Mouse (Mus musculus) Muller cell, postnatal 12 days (primary cell): ENCODE data around the gene Rabggta.

Experiments
- DNase-seq: peaks from one replicate; pipeline ENCODE4 v3.0.0-alpha.2; 2015; ENCODE audit errors: inconsistent ontology term

The Rabggta gene

DNA sequence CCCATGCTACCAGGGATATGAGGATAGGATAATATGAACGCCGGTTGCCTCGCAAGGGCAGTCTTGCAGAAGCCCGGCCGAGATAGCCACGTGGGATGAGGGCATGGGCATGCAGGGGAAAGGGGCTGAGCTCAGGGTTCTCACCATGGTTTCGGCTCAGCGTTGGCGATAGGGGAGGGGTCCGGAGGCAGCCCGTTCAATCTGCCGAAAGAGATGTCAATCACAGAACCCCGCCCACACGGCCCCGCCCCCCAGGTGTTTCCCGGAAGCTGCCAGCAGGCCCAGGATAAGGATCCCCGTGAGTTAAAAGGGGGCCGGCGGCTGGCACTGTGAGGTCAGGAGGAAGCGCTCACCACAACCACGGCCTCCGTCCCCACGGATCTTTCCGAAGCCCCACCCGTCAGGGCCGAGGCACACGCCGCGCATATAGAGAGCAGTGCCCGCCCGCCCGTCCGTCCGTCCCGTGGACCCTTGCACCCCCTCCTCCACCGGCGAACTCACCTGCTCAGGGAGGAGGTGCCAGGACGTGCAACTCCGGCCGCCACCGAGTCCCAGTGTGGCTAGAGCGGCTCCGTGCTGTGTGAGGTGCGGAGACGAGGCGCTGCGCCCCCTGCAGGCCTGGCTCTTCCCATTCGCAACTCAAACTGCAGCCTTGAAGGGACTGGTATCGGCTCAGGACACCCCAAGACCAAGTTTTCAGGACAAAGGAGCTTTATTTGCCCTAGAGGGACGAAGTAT is at the start of gene Rabggta:
TSS of gene Rabggta (minus strand) at position 564 of the 738 bp plus-strand sequence.
- peak; percentile 94 for DNase-seq

DNA sequence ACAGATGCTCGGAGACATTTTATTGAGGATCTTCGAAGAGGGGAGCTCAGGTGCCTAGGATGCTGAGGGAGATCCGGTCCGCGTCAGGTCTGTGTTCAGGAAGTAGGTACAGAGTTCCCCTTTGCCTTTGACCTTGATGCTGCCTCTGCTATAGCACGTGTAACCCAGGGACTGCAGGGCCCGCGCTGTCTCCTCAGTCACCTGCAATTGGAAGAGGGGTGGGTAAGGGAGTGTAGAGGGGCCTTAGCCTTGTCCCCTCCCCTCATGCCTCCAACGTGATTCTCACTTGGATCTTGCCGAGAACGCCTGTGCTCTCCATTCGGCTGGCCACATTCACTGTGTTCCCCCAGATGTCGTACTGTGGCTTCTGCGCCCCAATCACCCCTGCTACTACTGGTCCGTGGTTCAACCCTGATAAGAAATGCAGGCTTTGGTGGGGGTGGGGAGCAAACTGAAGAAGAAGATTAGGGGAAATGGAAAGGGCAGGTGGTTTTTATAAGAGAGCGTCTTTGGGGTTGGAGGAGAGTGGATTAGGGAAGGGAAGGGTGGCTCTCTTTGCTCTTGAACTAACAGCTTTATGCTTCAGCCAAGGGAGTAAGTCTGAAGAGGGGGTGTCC is 47.1 kb upstream of the Rabggta start:
- DNase-seq, result no peak

DNA sequence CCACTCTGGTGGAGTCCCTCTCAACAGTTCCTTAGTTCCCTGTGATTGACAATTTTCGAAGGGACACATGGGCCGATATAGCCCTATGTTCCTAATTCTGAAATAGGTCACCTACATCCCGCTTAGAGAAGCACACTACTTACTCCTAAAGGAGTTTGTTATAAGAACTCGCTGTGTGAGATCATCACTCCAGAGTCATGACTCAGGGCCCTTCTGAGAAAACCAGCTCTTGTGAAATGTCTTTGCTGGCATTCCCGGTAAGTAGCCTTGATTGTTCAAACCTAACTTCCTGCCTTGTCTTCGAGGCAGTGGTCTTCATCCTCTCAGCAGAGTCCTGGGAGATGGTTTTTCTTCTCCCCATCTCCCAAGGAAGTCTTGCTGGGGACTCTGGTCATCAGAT is 46.5 kb upstream of the Rabggta start:
- DNase-seq, result no peak

DNA sequence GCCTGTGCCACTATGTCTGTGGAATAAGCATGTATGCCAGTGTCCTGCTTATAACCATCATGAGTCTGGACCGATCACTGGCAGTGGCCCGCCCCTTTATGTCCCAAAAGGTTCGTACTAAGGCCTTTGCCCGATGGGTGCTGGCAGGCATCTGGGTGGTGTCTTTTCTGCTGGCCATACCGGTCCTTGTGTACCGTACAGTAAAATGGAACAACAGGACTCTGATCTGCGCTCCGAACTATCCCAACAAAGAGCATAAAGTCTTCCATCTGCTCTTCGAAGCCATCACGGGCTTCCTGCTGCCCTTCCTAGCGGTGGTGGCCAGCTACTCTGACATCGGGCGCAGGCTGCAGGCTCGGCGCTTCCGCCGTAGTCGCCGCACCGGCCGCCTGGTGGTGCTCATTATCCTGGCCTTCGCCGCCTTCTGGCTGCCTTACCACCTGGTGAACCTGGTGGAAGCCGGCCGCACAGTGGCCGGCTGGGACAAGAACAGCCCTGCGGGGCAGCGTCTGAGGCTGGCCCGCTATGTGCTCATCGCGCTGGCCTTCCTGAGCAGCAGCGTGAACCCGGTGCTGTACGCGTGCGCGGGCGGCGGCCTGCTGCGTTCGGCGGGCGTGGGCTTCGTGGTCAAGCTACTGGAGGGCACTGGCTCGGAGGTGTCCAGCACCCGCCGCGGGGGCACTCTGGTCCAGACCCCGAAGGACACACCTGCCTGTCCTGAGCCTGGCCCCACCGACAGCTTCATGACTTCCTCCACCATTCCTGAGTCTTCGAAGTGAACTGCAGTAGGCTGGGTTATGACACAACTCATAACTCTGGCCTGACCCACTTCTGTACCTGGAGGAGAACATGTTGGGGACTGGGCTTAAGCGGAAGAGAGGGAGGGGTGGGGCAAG is 45.7 kb upstream of the Rabggta start:
- DNase-seq, result peak; percentile 59

DNA sequence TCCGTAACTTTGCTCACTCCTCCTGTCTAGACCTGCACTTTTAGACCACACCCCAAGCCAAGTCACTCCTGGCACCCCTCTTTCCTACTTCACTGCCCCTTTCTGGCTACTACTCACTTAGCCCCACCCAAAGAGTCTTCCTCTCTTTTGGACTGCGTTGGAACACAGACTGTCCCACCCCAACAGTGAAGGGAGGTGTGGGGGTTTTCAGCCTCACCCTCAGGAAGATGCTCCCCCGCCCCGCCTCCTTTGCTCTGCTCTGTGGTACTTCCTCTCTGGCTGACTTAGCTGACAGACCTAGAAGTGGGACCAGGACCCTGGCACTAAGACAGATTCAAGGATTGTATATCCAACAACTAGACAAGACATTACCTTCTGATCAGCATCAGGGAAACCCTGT is 43.6 kb upstream of the Rabggta start, which contains the start of gene Ltb4r1:
TSS of gene Ltb4r1 (plus strand) at position 267 of the 400 bp plus-strand sequence.
- no peak for DNase-seq

DNA sequence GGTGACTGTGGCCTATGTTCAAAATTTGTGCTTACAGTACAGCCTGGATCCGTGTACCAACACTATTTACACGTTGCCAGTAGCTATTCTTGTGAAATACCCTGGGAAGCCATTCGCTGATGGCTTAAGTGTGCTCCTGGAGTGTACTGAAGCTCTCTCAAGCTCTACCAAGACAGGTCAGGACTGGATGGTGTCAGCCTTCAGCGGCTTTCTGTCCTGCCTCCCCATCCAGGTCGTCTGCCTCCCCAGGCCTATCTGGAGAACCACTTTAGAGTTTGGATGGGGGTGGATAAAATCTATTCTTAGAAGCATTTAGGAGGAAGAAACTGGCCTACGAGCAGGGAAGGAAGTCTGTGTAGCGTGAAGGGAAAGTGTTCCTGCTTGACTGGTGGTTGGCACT is 41.1 kb upstream of the Rabggta start:
- no peak for DNase-seq

DNA sequence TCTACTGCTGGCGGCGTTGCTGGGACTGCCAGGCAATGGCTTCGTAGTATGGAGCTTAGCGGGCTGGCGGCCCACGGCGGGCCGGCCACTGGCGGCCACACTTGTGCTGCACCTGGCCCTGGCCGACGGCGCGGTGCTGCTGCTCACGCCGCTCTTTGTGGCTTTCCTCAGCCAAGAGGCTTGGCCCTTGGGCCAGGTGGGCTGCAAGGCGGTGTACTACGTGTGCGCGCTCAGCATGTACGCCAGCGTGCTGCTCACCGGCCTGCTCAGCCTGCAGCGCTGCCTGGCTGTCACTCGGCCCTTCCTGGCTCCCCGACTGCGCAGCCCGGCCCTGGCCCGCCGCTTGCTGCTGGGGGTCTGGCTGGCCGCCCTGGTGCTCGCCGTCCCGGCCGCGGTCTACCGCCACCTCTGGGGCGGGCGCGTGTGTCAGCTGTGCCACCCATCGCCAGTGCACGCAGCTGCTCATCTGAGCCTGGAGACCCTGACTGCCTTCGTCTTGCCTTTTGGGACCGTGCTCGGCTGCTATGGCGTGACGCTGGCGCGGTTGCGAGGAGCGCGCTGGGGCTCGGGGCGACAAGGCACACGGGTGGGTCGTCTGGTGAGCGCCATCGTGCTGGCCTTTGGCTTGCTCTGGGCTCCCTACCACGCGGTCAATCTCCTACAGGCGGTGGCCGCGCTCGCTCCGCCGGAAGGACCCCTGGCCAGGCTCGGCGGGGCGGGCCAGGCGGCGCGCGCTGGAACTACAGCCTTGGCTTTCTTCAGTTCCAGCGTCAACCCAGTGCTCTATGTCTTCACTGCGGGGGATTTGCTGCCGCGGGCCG is 40.1 kb upstream of the Rabggta start:
- DNase-seq, result peak; percentile 36

- no peak for DNase-seq
These were observed 39.1 kb upstream of the Rabggta start, which contains the start of gene Ltb4r2 for GRCm38 (mm10) chr14:55761163-55761562. TSS of gene Ltb4r2 (plus strand) at chr14:55761428.

DNA sequence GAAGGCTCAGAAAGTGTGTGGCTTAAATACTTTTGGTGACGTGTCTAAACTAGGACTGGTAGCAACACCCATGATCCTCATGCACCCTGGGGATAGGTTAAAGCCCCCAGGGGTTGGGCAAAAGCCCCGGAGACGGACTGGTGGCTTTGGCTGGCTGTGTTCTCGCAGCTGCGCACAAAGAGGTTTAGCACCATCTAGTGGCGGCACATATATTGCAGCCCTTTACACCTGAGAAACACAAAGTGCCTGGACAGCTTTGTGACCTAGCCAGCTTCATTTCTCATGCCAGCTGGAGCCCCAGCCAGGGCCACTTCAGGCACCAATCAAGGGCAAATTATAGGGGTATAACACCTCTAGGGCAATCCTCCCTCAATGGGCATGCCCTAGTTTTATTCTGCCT is 38.1 kb upstream of the Rabggta start:
- peak; percentile 67 for DNase-seq

DNA sequence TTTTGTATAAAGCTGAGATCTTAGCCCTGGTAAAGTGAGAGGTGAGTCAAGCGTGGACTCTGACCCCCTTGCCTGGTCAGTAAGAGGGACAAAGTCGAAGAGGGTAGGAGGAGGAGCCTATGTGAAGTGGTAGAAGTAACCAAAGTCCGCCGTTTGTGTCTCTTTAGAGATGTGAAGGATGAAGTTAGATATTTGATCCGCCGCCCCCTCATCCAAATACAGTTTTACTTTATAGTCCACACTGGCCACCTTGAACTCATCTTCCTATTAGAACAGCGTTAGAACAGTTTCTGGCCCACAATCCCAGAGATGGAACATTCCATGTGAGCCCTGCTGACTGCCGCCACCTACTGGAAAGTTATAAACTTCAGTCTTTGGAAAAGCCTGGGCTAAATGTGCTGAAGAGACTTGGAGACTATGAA is 36.3 kb upstream of the Rabggta start, which contains the start of gene Cideb:
TSS of gene Cideb (minus strand) at position 96 of the 422 bp plus-strand sequence.
- peak; percentile 54 for DNase-seq

GRCm38 (mm10) chr14:55757566-55757965 is 35.5 kb upstream of the Rabggta start:
- DNase-seq, result no peak

GRCm38 (mm10) chr14:55747051-55747847 is 25.2 kb upstream of the Rabggta start:
- DNase-seq, result no peak

DNA sequence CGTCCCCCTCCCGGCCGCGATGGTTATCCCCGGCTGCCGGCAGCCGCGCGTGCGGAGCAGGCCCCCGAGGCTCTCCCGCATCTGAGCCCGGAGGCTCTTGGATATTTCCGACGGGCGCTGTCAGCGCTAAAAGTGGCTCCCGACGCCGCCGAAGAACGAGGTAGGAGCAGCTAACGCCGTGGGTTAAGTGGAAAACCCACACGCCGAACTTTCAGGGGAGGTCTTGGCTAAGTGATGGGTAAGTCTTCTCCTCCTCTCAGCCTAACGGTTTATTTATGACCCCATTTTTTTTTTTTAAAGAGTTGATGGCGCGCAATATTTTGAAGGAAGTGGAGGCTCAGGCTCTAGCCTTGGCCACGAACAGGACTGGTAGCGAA is 23.8 kb upstream of the Rabggta start:
- DNase-seq, result no peak

GRCm38 (mm10) chr14:55745180-55745860 is 23.3 kb upstream of the Rabggta start, which contains the start of the genes Dhrs1 and Nop9:
TSS of gene Dhrs1 (minus strand) at chr14:55745690.
TSS of gene Nop9 (plus strand) at chr14:55745693.
- peak; percentile 91 for DNase-seq

DNA sequence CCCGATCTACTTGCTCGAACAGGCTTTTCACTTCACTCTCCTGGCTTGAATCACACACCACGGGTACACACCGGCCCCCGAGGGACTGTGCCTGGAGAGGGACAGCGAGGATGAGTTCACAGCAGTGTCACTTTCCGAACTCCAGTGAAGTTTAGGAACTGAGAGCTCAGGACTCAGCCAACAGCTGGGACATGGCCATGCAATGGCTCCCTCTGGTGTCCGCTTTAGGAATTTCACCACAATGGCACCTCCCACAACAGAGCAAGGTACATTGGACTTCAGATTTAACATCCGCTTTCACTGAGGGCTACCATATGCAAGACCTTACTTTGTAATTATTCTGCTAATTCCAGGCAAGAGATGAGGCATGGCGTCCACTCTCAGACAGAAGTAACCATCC is 21.6 kb upstream of the Rabggta start:
- peak; percentile 70 for DNase-seq

- DNase-seq, result no peak
These were observed 15.1 kb upstream of the Rabggta start for GRCm38 (mm10) chr14:55737086-55737687.

DNA sequence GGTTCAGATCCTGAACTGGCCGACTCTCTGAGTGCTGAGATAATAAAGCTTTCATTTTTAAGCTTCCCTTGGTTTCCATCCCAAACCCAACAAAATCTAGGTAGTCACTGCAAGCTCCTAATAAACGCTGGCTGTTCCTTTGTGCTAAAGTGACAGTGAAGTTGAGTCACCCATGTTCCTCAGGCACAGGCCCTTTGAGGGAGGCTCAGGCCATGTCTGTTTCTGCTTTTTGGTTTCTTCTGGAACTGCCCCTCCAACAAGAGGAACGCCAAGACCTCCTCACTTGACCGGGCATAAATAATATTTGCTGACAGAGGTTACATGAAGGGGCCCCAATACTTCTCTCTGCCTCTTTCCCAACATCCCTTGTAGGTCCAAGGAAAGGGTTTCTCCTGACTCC is 13.7 kb upstream of the Rabggta start:
- DNase-seq, result no peak

GRCm38 (mm10) chr14:55735334-55735733 is 13.3 kb upstream of the Rabggta start:
- no peak for DNase-seq

GRCm38 (mm10) chr14:55734869-55735268 is 12.8 kb upstream of the Rabggta start:
- no peak for DNase-seq
